Mouse (Mus musculus): ENCODE measurements around the gene Fry.

Gene Fry

DNA sequence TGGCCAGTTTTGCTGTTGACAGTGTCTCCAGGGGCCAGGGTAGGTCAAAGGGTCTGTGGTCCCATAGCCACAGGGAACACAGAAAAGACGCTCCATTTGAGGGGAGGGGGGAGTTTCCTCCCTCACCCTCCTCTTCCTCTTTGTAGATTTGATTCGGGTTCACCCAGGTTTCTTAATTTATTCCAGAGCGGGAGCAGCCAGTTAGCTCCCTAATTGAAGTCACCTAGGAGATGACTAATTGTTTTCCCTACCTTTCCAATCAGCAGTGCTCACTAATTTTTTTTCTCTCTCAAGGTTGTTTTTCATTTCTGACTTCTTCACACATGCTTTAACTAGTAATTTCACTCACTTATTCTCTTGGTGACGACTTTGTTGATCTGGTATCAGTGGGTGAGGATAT, 399.6 kb downstream of the Fry start, which contains the start of gene Zar1l:
Zar1l (minus strand) TSS at position 101 of the 400 bp plus-strand sequence.
- no peak for DNase-seq (ENCODE audit: low read depth, low spot score)

DNA sequence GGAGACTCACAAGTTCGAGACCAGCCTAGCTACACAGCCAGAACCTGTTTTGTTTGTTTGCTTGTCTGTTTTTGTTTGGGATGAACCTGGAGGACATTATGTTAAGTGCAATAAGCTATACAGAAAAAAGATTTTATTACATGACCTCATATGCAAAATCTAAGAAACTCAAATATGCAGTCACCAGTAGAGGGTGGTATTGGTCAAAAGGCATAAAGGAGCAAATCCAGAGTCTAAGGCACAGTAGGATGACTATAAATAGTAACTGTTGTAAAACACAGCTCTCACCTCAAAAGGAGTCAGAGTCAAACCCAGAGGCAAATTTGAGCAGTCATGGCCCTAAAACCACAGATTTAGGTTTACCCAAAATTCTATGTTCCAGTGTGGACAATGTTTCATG, 401.1 kb downstream of the Fry start:
- DNase-seq (ENCODE audit: low read depth, low spot score): no peak

DNA sequence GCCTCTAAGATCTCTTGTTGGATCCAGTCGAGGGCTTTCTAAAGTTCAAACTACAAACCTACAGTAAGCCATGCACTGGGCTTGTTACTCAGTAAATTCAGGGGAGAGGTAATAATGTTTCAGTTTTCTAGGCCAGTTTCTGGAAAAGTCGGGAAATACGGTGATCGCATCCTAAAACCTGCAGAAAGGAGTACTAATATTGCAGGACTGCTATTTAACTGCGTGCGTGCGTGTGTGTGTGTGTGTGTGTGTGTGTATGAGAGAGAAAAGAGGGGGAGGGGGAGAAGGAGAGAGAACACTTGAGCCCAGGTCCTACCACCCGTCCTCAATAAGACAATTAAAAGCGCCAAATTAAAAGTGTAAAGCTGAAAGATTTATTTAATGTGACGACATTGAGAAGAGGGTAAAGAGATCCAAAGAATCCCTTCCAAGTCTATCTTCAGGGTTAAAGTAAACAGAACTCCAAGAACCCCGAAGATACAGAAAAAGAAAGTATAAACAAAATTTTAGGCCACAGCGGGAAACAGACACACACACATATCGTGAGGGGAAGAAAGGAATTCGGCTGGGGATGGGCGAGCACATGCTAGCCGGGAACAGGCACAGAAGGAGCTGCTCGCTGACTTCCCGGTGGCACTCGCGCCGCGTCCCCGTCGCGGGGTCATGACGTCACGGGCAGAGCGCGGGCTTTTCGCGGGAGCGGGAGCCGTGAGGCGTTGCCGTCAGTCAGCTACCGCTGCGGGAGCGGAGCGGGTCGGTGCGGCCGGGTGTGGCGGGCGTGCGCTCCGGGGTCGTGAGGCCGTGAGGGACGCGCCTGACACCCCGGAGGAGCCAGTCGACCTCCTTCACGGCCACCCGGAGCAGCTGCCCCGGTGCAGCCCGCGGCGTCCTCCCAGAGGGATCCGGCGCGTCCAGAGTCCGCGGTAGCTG, 403.8 kb downstream of the Fry start, which contains the start of gene Brca2:
Brca2 (plus strand) TSS at position 694 of the 930 bp plus-strand sequence.
- peak; percentile 77 for DNase-seq (ENCODE audit: low read depth, low spot score)

DNA sequence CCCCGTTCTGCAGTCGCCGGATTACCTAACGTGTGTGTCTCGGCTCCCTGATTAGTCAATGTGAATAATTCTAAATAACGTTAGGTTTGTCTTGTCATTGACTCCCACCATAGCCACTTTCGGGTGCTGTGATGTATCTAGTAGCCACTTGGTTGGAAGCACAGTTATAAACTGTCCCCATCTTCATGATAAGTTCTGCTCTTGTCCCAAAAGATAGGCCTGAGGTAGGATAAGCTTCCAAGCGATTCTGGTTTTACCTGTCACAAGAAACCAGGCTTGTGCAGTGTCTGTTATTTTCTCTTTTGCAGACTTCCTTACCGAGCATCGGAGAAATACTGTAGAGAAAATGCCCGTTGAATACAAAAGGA, 404.4 kb downstream of the Fry start:
- DNase-seq (ENCODE audit: low read depth, low spot score): no peak

DNA sequence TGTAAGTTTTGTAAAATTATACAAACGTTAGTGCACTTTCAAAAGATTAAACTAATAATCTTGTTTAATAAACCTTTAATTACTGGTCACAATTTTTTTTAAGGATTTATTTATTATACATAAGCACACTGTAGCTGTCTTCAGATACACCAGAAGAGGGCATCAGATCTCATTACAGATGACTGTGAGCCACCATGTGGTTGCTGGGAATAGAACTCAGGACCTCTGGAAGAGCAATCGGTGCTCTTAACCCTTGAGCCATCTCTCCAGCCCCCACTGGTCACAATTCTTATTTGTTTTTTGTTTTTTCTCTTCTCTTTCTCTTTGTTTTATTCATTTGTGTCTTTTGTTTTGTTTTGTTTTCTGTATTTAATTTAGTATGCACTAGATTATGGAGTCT, 406.8 kb downstream of the Fry start:
- no peak for DNase-seq (ENCODE audit: low read depth, low spot score)

DNA sequence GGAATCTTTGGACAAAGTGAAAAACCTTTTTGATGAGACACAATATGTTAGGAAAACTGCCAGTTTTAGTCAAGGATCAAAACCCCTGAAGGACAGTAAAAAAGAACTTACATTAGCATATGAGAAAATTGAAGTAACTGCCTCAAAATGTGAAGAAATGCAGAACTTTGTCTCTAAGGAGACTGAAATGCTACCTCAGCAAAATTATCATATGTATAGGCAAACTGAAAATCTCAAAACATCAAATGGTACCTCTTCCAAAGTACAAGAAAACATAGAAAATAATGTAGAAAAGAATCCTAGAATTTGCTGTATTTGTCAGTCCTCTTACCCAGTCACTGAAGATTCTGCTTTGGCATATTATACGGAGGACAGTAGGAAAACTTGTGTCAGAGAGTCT, 422.9 kb downstream of the Fry start:
- no peak for DNase-seq (ENCODE audit: low read depth, low spot score)

DNA sequence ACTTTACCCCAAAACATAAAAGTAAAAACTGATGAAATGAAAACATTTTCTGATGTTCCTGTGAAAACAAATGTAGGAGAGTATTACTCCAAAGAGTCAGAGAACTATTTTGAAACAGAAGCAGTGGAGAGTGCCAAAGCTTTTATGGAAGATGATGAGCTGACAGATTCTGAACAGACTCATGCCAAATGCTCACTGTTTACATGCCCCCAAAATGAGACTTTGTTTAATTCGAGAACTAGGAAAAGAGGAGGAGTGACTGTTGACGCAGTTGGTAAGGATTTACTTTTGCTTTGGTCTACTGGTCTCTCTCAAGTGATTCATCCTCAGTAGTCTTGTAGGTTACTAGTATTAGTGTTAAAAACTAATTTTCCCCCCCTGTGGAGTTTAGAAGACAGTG, 424.7 kb downstream of the Fry start:
- DNase-seq (ENCODE audit: low read depth, low spot score): no peak

All from retina, adult 2 months (tissue).